Mouse (Mus musculus) G1E (cell line): ENCODE measurements around the gene Vps37d. TPM values are rescaled to one million over a fixed set of nuclear protein-coding genes. Genes with fewer than 3 reads are reported as not detected.

Source experiments
- ATAC-seq: 2 replicates; pipeline ENCODE4 v1.8.0; 2016; ENCODE audit warnings: mild to moderate bottlenecking; ENCODE audit not compliant: insufficient number of reproducible peaks, poor library complexity, low FRiP score, severe bottlenecking; ENCODE audit errors: extremely low read depth
- DNase-seq: peaks from one replicate; pipeline ENCODE4 v3.0.0; 2012; ENCODE audit warnings: low spot score
- H3K27me3 ChIP-seq: 2 replicates; pipeline ENCODE4 v1.6.1; 2012; ENCODE audit warnings: mild to moderate bottlenecking, low read length, inconsistent platforms; ENCODE audit not compliant: insufficient read depth
- H3K36me3 ChIP-seq: replicated peaks from 2 replicates; pipeline ENCODE3; 2012; ENCODE audit warnings: mild to moderate bottlenecking, inconsistent platforms
- H3K4me1 ChIP-seq: 2 replicates; pipeline ENCODE4 v1.6.1; 2012; ENCODE audit warnings: low read depth, low read length, inconsistent platforms, mixed read lengths; ENCODE audit not compliant: insufficient read depth
- H3K4me3 ChIP-seq: 2 replicates; pipeline ENCODE4 v1.5.1; 2012; ENCODE audit warnings: low read depth, mild to moderate bottlenecking, inconsistent platforms, low read length, moderate library complexity, mixed read lengths
- H3K9me3 ChIP-seq: replicated peaks from 2 replicates; pipeline ENCODE4 v1.6.1; 2012; ENCODE audit warnings: inconsistent platforms
- CTCF ChIP-seq: IDR thresholded peaks from 2 replicates; pipeline ENCODE4 v1.5.1; 2012; ENCODE audit warnings: low read depth, low read length, inconsistent platforms, mixed read lengths
- GATA1 ChIP-seq: IDR thresholded peaks from 2 replicates; pipeline ENCODE4 v1.6.1; 2012; ENCODE audit warnings: borderline replicate concordance, low read length, inconsistent platforms, mixed read lengths
- GATA2 ChIP-seq: IDR thresholded peaks from 2 replicates; pipeline ENCODE4 v1.6.1; 2012; ENCODE audit warnings: low read depth, low read length, inconsistent platforms, borderline replicate concordance
- POLR2AphosphoS5 ChIP-seq: IDR thresholded peaks from 2 replicates; pipeline ENCODE4 v1.6.1; 2012; ENCODE audit warnings: low read depth, low read length, inconsistent platforms; ENCODE audit not compliant: insufficient replicate concordance
- TAL1 ChIP-seq: conservative IDR thresholded peaks from 2 replicates; pipeline ENCODE4 v1.6.1; 2012; ENCODE audit warnings: low read depth, low read length, inconsistent platforms, mixed read lengths
- polyA plus RNA-seq: library from polyadenylated mRNA; stranded (reverse); fragments of >175 nt; gene quantifications from 2 replicates; pipeline ENCODE4 v1.2.3, GENCODE M21; 2012
- total RNA-seq, 2 experiments: library from RNA; stranded (forward) in 1 of 2; stranded (reverse) in 1 of 2; fragments of 200-1000 nt in 1 of 2; fragments of >200 nt in 1 of 2; fragmentation: Nextera tagmentation in 1 of 2; gene quantifications; 2 replicates each; pipeline ENCODE4 v1.2.3; 2014 to 2017

The Vps37d gene
- total and polyA plus RNA-seq, 3 experiments = 0.41 TPM; not detected in 2

DNA sequence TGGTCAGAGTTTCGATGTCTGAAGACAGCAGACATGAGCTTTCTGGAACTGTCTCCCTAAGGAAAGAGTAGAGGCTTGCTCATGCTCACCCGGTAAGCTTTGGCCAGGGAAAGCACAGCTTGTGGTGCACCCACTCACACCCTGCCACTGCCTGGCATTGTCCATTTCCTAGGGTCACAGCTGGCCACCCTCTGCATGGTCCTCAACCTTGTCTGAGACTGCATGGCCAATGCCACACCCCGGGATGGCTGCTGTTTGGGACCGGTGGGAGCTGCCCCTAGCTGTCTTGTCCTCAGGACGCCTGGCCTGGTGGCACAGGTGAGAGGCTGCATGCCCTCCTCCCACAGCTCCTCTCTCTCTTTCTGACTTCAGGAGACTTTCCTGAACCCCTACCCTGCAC lies 29.5 kb downstream of the Vps37d start:
- Histone ChIP-seq H3K4me1 (peaks cover 12% of the 10 kb centered on the region), H3K36me3 (peaks cover 77% of the 10 kb centered on the region), H3K27me3 (no peaks in the 10 kb centered on the region), H3K4me3 (no peak overlapping the region), H3K9me3 (no peaks in the 10 kb centered on the region)
- TF ChIP-seq GATA1 = no peak
- TF ChIP-seq CTCF = no peak
- no peak for TF ChIP-seq GATA2
- TF ChIP-seq POLR2AphosphoS5 = no peak
- no peak for TF ChIP-seq TAL1
- no peak for ATAC-seq
- no peak for DNase-seq

GRCm38 (mm10) chr5:135044575-135044974 lies 33.5 kb downstream of the Vps37d start:
- H3K27me3 ChIP-seq = no peaks in the 10 kb centered on the region
- DNase-seq (no peak), ATAC-seq (no peak)
- H3K36me3 ChIP-seq = peaks cover 70% of the 10 kb centered on the region
- TF ChIP-seq GATA1 (no peak), TAL1 (no peak), POLR2AphosphoS5 (no peak), CTCF (no peak), GATA2 (no peak)
- peaks cover 27% of the 10 kb centered on the region for H3K4me1 ChIP-seq
- no peaks in the 10 kb centered on the region for H3K9me3 ChIP-seq
- no peak overlapping the region for H3K4me3 ChIP-seq

- Histone ChIP-seq H3K36me3 (peaks cover 75% of the 10 kb centered on the region), H3K27me3 (no peaks in the 10 kb centered on the region), H3K4me3 (no peak overlapping the region), H3K4me1 (peaks cover 33% of the 10 kb centered on the region), H3K9me3 (no peaks in the 10 kb centered on the region)
- ATAC-seq (no peak), DNase-seq (no peak)
- TF ChIP-seq GATA1 (no peak), TAL1 (no peak), POLR2AphosphoS5 (no peak), GATA2 (no peak), CTCF (no peak)
Observed at GRCm38 (mm10) chr5:135042105-135042788, 35.8 kb downstream of the Vps37d start.

- ATAC-seq (no peak), DNase-seq (no peak)
- Histone ChIP-seq H3K9me3 (no peaks in the 10 kb centered on the region), H3K4me3 (no peak overlapping the region), H3K36me3 (peaks cover 82% of the 10 kb centered on the region), H3K4me1 (peaks cover 33% of the 10 kb centered on the region), H3K27me3 (no peaks in the 10 kb centered on the region)
- TF ChIP-seq TAL1 (no peak), GATA2 (no peak), GATA1 (no peak), CTCF (no peak), POLR2AphosphoS5 (no peak)
Observed at GRCm38 (mm10) chr5:135040777-135041176, 37.3 kb downstream of the Vps37d start.

GRCm38 (mm10) chr5:135040059-135040458 lies 38.0 kb downstream of the Vps37d start:
- DNase-seq = no peak
- ATAC-seq = no peak
- Histone ChIP-seq H3K4me1 (peaks cover 33% of the 10 kb centered on the region), H3K9me3 (no peaks in the 10 kb centered on the region), H3K4me3 (no peak overlapping the region), H3K36me3 (peaks cover 76% of the 10 kb centered on the region), H3K27me3 (no peaks in the 10 kb centered on the region)
- no peak for TF ChIP-seq GATA1
- TF ChIP-seq CTCF = no peak
- no peak for TF ChIP-seq POLR2AphosphoS5
- TF ChIP-seq GATA2 = no peak
- TF ChIP-seq TAL1 = no peak

- ATAC-seq = no peak
- Histone ChIP-seq H3K36me3 (peaks cover 71% of the 10 kb centered on the region), H3K27me3 (no peaks in the 10 kb centered on the region), H3K4me3 (no peak overlapping the region), H3K4me1 (peaks cover 33% of the 10 kb centered on the region), H3K9me3 (peaks cover 3% of the 10 kb centered on the region)
- DNase-seq = no peak
- TF ChIP-seq POLR2AphosphoS5 = no peak
- TF ChIP-seq TAL1 = no peak
- no peak for TF ChIP-seq CTCF
- no peak for TF ChIP-seq GATA2
- no peak for TF ChIP-seq GATA1
Observed at GRCm38 (mm10) chr5:135039541-135039940, 38.5 kb downstream of the Vps37d start.
